Mouse (Mus musculus) bone marrow, adult 2 months (tissue): ENCODE data around the gene Map3k11.

ENCODE experiments used
- CTCF ChIP-seq: fragments of 200-500 bp; IDR thresholded peaks from 2 replicates; pipeline ENCODE4 v1.5.1; 2011; ENCODE audit warnings: low read length, control low read depth; ENCODE audit not compliant: control insufficient read depth, insufficient read depth
- POLR2A ChIP-seq: fragments of 200-500 bp; IDR thresholded peaks from 2 replicates; pipeline ENCODE4 v1.6.1; 2011; ENCODE audit warnings: low read depth, mild to moderate bottlenecking, control low read depth, low read length, borderline replicate concordance; ENCODE audit not compliant: control insufficient read depth

GRCm38 (mm10) chr19:5651502-5652274 is 36.9 kb upstream of the Map3k11 start:
- TF ChIP-seq CTCF: no peak
- no peak for TF ChIP-seq POLR2A
